Comparison of ENCODE assay signal across 29 mouse cellular contexts in the genomic region with DNA sequence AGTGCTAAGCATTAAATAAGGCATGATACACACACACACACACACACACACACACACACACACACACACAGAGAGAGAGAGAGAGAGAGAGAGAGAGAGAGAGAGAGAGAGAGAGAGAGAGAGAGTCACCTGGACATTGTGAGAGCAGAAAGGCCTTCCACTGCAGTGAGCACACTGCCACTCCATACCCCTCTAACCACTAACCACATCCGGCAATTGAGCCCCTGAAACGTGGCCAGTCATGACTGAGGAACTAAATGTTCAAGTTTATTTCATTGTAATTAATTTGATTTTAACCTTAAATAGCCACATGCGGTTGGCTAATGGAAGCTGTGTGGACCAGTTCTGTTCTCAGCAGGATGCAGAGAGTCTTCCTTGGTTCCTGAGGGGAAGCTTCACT. TPM values are rescaled to one million over a fixed set of nuclear protein-coding genes. Genes with fewer than 3 reads are reported as not detected.
A peak's percentile ranks its signal among the peaks of the same experiment; 100 is the strongest.
DNase-seq lines count a peak whose midpoint lies in the region; ATAC-seq and TF ChIP-seq lines count a peak whose summit lies in the region.
"Had no signal": no experiment of that assay in that cellular context is flagged by ENCODE, and none has a peak within 500 bp of the region (broad histone marks: within the 10 kb centered on the region; RNA-seq: fewer than 3 reads in every experiment).

No protein-coding gene starts in this region.

- H3K27me3 ChIP-seq in midbrain, embryonic 11.5 days (ENCODE audit: control insufficient read depth, insufficient read depth, low read length), result no peaks in the 10 kb centered on the region
- H3K27me3 ChIP-seq in midbrain, postnatal 0 days (ENCODE audit: insufficient read depth, low read length), result no peaks in the 10 kb centered on the region
- H3K27me3 ChIP-seq in hindbrain, embryonic 11.5 days (ENCODE audit: control insufficient read depth, insufficient read depth, low read length), result no peaks in the 10 kb centered on the region
- H3K27me3 ChIP-seq: embryonic facial prominence, embryonic 13.5 days; forebrain, embryonic 15.5 days; heart, embryonic 13.5 days; kidney, embryonic 15.5 days; limb, embryonic 12.5 days; midbrain, embryonic 12.5 days had no signal

- ATAC-seq in midbrain, embryonic 11.5 days (ENCODE audit: low FRiP score), result no peak
- no peak for ATAC-seq in midbrain, postnatal 0 days (ENCODE audit: low FRiP score)
- ATAC-seq in granulocyte monocyte progenitor cell, adult 5-6 weeks (replicated peaks; ENCODE audit: poor library complexity, severe bottlenecking), result peak; percentile 69
- ATAC-seq in megakaryocyte progenitor cell, adult 5-6 weeks (replicated peaks; ENCODE audit: poor library complexity), result peak; percentile 77
- ATAC-seq in hindbrain, embryonic 11.5 days (ENCODE audit: low FRiP score), result no peak
- ATAC-seq: forebrain, embryonic 15.5 days; hindbrain, embryonic 16.5 days had no signal

- no peaks in the 10 kb centered on the region for H3K36me3 ChIP-seq in midbrain, embryonic 11.5 days (ENCODE audit: control insufficient read depth, insufficient read depth, low read length)
- H3K36me3 ChIP-seq in midbrain, postnatal 0 days (ENCODE audit: insufficient read depth, low read length), result no peaks in the 10 kb centered on the region
- no peaks in the 10 kb centered on the region for H3K36me3 ChIP-seq in hindbrain, embryonic 11.5 days (ENCODE audit: control insufficient read depth, insufficient read depth, low read length)
- H3K36me3 ChIP-seq: embryonic facial prominence, embryonic 13.5 days; forebrain, embryonic 10.5 days; forebrain, embryonic 15.5 days; heart, embryonic 13.5 days; hindbrain, embryonic 10.5 days; kidney, embryonic 15.5 days; limb, embryonic 12.5 days; liver, embryonic 15.5 days; midbrain, embryonic 12.5 days had no signal

- H3K4me3 ChIP-seq in midbrain, embryonic 11.5 days (ENCODE audit: low read depth, low read length), result no peak overlapping the region
- no peak overlapping the region for H3K4me3 ChIP-seq in midbrain, postnatal 0 days (ENCODE audit: low read depth, low read length)
- no peak overlapping the region for H3K4me3 ChIP-seq in hindbrain, embryonic 11.5 days (ENCODE audit: low read depth, low read length)
- H3K4me3 ChIP-seq: embryonic facial prominence, embryonic 13.5 days; forebrain, embryonic 10.5 days; forebrain, embryonic 15.5 days; gastrocnemius, adult 2 months; heart, embryonic 13.5 days; hindbrain, embryonic 10.5 days; kidney, embryonic 15.5 days; left cerebral cortex, adult 2 months; limb, embryonic 12.5 days; liver, embryonic 15.5 days; midbrain, embryonic 12.5 days had no signal

- DNase-seq in midbrain, embryonic 11.5 days (ENCODE audit: low spot score, missing footprints), result peak; percentile 57
- DNase-seq in midbrain, postnatal 0 days (ENCODE audit: low spot score), result no peak
- DNase-seq in CD4-positive, CD25-positive, alpha-beta regulatory T cell, adult 2 months (ENCODE audit: low read depth, low spot score), result peak; percentile 26
- DNase-seq in hindbrain, embryonic 11.5 days (ENCODE audit: low spot score), result no peak
- no peak for DNase-seq in cerebellum, postnatal 14 days
- DNase-seq in kidney, adult 18-20 months, result no peak
- DNase-seq: adrenal gland, postnatal 10 days; cerebellum, adult 9-10 months; gastrocnemius, adult 2 months; gastrocnemius, postnatal 36 days; heart, postnatal 10 days; kidney, adult 11 months; kidney, postnatal 25 days; lung, embryonic 14.5 days; lung, postnatal 14 days had no signal

- 77% methylated on average over 3 of the region's 3 CpGs for WGBS in midbrain, embryonic 11.5 days
- WGBS in midbrain, postnatal 0 days, result 82% methylated on average over 3 of the region's 3 CpGs
- 88% methylated on average over 3 of the region's 3 CpGs for WGBS in hindbrain, embryonic 11.5 days

- TF ChIP-seq CTCF in midbrain, postnatal 0 days (IDR thresholded peaks at IDR 0.05), result no peak

- H3K4me1 ChIP-seq in midbrain, embryonic 11.5 days (ENCODE audit: control insufficient read depth, insufficient read depth, low read length), result no peaks in the 10 kb centered on the region
- no peaks in the 10 kb centered on the region for H3K4me1 ChIP-seq in midbrain, postnatal 0 days (ENCODE audit: insufficient read depth, low read length)
- H3K4me1 ChIP-seq in hindbrain, embryonic 11.5 days (replicated peaks; ENCODE audit: control insufficient read depth, insufficient read depth, low read length), result no peaks in the 10 kb centered on the region
- H3K4me1 ChIP-seq: embryonic facial prominence, embryonic 13.5 days; forebrain, embryonic 15.5 days; heart, embryonic 13.5 days; kidney, embryonic 15.5 days; limb, embryonic 12.5 days; liver, embryonic 15.5 days had no signal

- no peak overlapping the region for H3K27ac ChIP-seq in midbrain, embryonic 11.5 days (ENCODE audit: low read depth, low read length)
- H3K27ac ChIP-seq in midbrain, postnatal 0 days (ENCODE audit: low read depth, low read length), result no peak overlapping the region
- H3K27ac ChIP-seq in hindbrain, embryonic 11.5 days (ENCODE audit: low read depth, low read length), result no peak overlapping the region
- H3K27ac ChIP-seq: embryonic facial prominence, embryonic 13.5 days; forebrain, embryonic 10.5 days; forebrain, embryonic 15.5 days; gastrocnemius, adult 2 months; heart, embryonic 13.5 days; hindbrain, embryonic 10.5 days; kidney, embryonic 15.5 days; left cerebral cortex, adult 2 months; limb, embryonic 12.5 days; liver, embryonic 15.5 days; midbrain, embryonic 12.5 days had no signal

- no peak overlapping the region for H3K9ac ChIP-seq in midbrain, embryonic 11.5 days (ENCODE audit: low read length)
- H3K9ac ChIP-seq in midbrain, postnatal 0 days (replicated peaks; ENCODE audit: low read length, poor library complexity, severe bottlenecking), result no peak overlapping the region
- no peak overlapping the region for H3K9ac ChIP-seq in hindbrain, embryonic 11.5 days (ENCODE audit: low read depth, low read length)
- H3K9ac ChIP-seq: embryonic facial prominence, embryonic 13.5 days; forebrain, embryonic 15.5 days; heart, embryonic 13.5 days; kidney, embryonic 15.5 days; limb, embryonic 12.5 days; liver, embryonic 15.5 days; lung, embryonic 14.5 days; midbrain, embryonic 12.5 days had no signal

- H3K4me2 ChIP-seq in midbrain, embryonic 11.5 days, result no peak overlapping the region
- H3K4me2 ChIP-seq in midbrain, postnatal 0 days (ENCODE audit: low read depth, low read length, poor library complexity, severe bottlenecking), result no peak overlapping the region
- H3K4me2 ChIP-seq in hindbrain, embryonic 11.5 days (replicated peaks; ENCODE audit: low read depth, low read length), result no peak overlapping the region
- H3K4me2 ChIP-seq: embryonic facial prominence, embryonic 13.5 days; forebrain, embryonic 15.5 days; heart, embryonic 13.5 days; kidney, embryonic 15.5 days; limb, embryonic 12.5 days; liver, embryonic 15.5 days; lung, embryonic 14.5 days; midbrain, embryonic 12.5 days had no signal

- H3K9me3 ChIP-seq in midbrain, embryonic 11.5 days (ENCODE audit: control insufficient read depth, low read length), result no peaks in the 10 kb centered on the region
- no peaks in the 10 kb centered on the region for H3K9me3 ChIP-seq in midbrain, postnatal 0 days (ENCODE audit: low read length)
- no peaks in the 10 kb centered on the region for H3K9me3 ChIP-seq in hindbrain, embryonic 11.5 days (ENCODE audit: control insufficient read depth, low read length)
- H3K9me3 ChIP-seq: embryonic facial prominence, embryonic 13.5 days; forebrain, embryonic 10.5 days; forebrain, embryonic 15.5 days; heart, embryonic 13.5 days; hindbrain, embryonic 10.5 days; kidney, embryonic 15.5 days; limb, embryonic 12.5 days; liver, embryonic 15.5 days; midbrain, embryonic 12.5 days had no signal

RNA-seq across cellular contexts. Expression of gene Wscd1, which starts 21.7 kb away (rescaled TPM):
- 44.1 and 54.4 TPM in 2 replicates for polyA plus RNA-seq in midbrain, embryonic 11.5 days (2014; fragmentation: Nextera tagmentation; extraction: Ambion mirVana)
- 143 and 167 TPM in 2 replicates for total RNA-seq in midbrain, postnatal 0 days (2014; rRNA removed)
- polyA plus RNA-seq in midbrain, postnatal 0 days (2015; fragmentation: Nextera tagmentation; extraction: Ambion mirVana), result 81.5 and 82.4 TPM in 2 replicates
- not detected in 2 replicates for total RNA-seq in granulocyte monocyte progenitor cell, adult 5-6 weeks (2014; fragmentation: Nextera tagmentation)
- not detected in 2 replicates for total RNA-seq in granulocyte monocyte progenitor cell, adult 5-6 weeks (2017)
- not detected in 2 replicates for total RNA-seq in megakaryocyte progenitor cell, adult 5-6 weeks (2015)
- total RNA-seq in megakaryocyte progenitor cell, adult 5-6 weeks (2017), result not detected in 2 replicates
- polyA plus RNA-seq in hindbrain, embryonic 11.5 days (2014; fragmentation: Nextera tagmentation; extraction: Ambion mirVana), result 31.8 and 40.5 TPM in 2 replicates
- total RNA-seq: neutrophil, adult 5-6 weeks had no signal

Comparison
In these comparisons a context has a peak if more than half of its experiments do, and no peak if none do; other contexts are left out.
1. DNase-seq: peak in midbrain, embryonic 11.5 days (single experiment) and CD4-positive, CD25-positive, alpha-beta regulatory T cell, adult 2 months (single experiment); none in midbrain, postnatal 0 days (single experiment), hindbrain, embryonic 11.5 days (single experiment), cerebellum, postnatal 14 days (0 of 2) and kidney, adult 18-20 months (single experiment).
2. ATAC-seq: peak in granulocyte monocyte progenitor cell, adult 5-6 weeks (single experiment) and megakaryocyte progenitor cell, adult 5-6 weeks (single experiment); none in midbrain, embryonic 11.5 days (single experiment), midbrain, postnatal 0 days (single experiment) and hindbrain, embryonic 11.5 days (single experiment).
3. RNA of gene Wscd1, which starts 21.7 kb away (total RNA-seq): 143 to 167 TPM in midbrain, postnatal 0 days; not detected in granulocyte monocyte progenitor cell, adult 5-6 weeks and not detected in megakaryocyte progenitor cell, adult 5-6 weeks; every median in the first group is over 100 times any median in the second.